Mouse (Mus musculus) forebrain, embryonic 12.5 days (tissue): ENCODE data around the gene Serpina3i. TPM values are rescaled to one million over a fixed set of nuclear protein-coding genes. Genes with fewer than 3 reads are reported as not detected.

Source experiments
- polyA plus RNA-seq: library from polyadenylated mRNA; unstranded; fragments of >200 nt; fragmentation: Nextera tagmentation; extraction: Ambion mirVana; gene quantifications from 2 replicates; pipeline ENCODE4 v1.2.1, GENCODE M21; 2016

Serpina3i gene
- polyA plus RNA-seq, 1 experiment from 2014 or later: 0.09 TPM

Other genes with a start within 250 kb of the Serpina3i start
- not detected in 2 replicates for gene Serpina9, start 249.4 kb upstream of the Serpina3i start, polyA plus RNA-seq
- not detected in 2 replicates for gene Serpina12, start 218.7 kb upstream of the Serpina3i start, polyA plus RNA-seq
- not detected in 2 replicates for gene Serpina5, start 162.0 kb upstream of the Serpina3i start, polyA plus RNA-seq
- gene Serpina3a, start 150.4 kb upstream of the Serpina3i start, polyA plus RNA-seq: not detected in 2 replicates
- gene Serpina3b, start 135.1 kb upstream of the Serpina3i start, polyA plus RNA-seq: not detected in 2 replicates
- not detected in 2 replicates for gene Serpina3c, start 109.3 kb upstream of the Serpina3i start, polyA plus RNA-seq
- gene Serpina3f, start 48.6 kb upstream of the Serpina3i start, polyA plus RNA-seq: 0.11 and 0.17 TPM in 2 replicates
- not detected in 2 replicates for gene Serpina3g, start 26.9 kb upstream of the Serpina3i start, polyA plus RNA-seq
- not detected in 2 replicates for gene Serpina3j, start 51.4 kb downstream of the Serpina3i start, polyA plus RNA-seq
- gene Serpina3k, start 75.4 kb downstream of the Serpina3i start, polyA plus RNA-seq: not detected in 2 replicates
- gene Serpina3m, start 75.4 kb downstream of the Serpina3i start, polyA plus RNA-seq: not detected in 2 replicates
- not detected in 2 replicates for gene Serpina3n, start 143.6 kb downstream of the Serpina3i start, polyA plus RNA-seq
- gene Gsc, start 210.2 kb downstream of the Serpina3i start, polyA plus RNA-seq: 1.4 and 2.2 TPM in 2 replicates